Mouse (Mus musculus) urinary bladder, postnatal 10 days (tissue): ENCODE results near the gene Crocc2.

Source experiments
- DNase-seq: peaks from one replicate; pipeline ENCODE4 v3.0.0; 2022; ENCODE audit warnings: low spot score

The Crocc2 gene

DNA sequence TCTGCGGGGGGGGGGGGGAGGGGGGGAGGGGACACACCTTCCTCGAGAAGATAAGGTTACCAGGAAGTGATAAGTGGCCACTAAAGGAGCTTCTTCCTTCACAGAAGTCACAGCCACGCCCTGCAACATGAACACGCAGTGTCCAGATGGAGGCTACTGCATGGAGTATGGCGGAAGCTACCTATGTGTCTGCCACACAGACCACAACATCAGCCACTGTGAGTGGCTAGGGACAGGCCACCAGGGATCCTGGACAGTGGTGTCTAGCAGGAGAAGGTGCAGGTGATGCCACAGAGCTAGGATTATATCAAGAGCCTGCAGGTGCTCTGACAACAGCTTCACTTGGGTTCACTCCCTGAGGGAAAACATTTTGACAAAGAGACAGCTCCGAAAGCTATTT, 103.2 kb downstream of the Crocc2 start:
- DNase-seq, result no peak

DNA sequence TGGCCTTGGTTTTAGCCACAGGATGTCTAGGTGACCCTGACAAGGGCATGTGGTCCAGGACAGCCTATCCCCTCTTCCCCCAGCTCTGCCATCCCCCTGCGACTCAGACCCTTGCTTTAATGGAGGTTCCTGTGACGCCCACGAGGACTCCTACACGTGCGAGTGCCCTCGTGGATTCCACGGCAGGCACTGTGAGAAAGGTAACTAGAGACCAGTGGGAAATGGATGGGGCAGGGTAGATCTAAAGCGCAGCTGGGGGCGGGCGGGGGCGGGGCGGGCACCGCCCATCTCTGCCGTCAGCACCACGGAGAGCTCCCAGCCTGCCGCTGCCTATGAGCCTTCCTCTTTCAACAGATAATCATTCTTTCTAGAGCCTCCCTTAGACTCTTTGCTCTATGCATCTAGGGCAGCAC, 103.9 kb downstream of the Crocc2 start:
- DNase-seq, result no peak

DNA sequence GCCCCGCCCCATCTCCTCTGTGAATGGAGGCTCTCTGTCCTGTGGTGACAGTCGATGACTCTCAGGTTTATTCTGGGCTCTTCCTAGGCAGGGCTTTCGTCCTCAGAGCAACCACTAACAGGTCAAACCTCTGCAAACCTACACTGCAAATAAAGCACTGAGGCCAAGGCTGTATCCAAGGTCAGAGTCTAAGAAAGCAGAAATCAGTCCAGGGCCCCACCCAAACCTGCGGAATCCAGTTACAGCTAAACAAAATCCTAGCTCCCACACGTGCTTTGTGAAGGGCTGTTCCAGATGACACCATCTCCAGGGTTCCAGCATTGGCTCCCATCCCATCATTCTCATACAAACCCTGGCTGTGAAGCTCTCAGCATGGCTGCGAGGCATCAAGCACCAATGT, 107.0 kb downstream of the Crocc2 start:
- DNase-seq, result no peak

DNA sequence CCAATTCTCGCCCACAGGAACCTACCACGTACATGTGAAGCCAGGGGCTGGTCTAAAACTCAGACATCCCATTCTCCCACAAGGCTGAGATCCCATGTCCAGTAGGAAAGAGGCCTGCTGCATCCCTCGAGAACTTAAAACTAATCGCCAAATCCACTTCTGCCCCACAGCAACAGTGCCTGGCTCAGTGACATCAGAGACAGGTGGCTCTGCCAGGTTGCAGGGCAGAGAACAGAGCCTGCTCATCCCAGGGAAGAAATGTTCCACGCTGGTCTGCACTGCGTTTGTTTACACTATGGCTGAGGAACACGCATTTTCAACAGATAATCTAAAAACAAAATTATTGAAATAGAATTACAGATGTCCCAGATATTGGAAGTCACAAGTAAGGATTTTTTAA, 108.5 kb downstream of the Crocc2 start:
- DNase-seq, result no peak
